ENCODE assay signal across 24 mouse cellular contexts in genomic region chr3:59150624-59151023, GRCm38 (mm10). TPM values are rescaled to one million over a fixed set of nuclear protein-coding genes. Genes with fewer than 3 reads are reported as not detected.
DNase-seq lines count a peak whose midpoint lies in the region; ATAC-seq and TF ChIP-seq lines count a peak whose summit lies in the region.
"Had no signal": no experiment of that assay in that cellular context is flagged by ENCODE, and none has a peak within 500 bp of the region (broad histone marks: within the 10 kb centered on the region; RNA-seq: fewer than 3 reads in every experiment).

No protein-coding gene starts in this region.

- no peak overlapping the region for H3K9ac ChIP-seq in liver, adult 2 months (ENCODE audit: low read depth, low read length)
- no peak overlapping the region for H3K9ac ChIP-seq in liver, postnatal 0 days (replicated peaks)
- H3K9ac ChIP-seq in liver, embryonic 11.5 days (ENCODE audit: low read depth, low read length) = no peak overlapping the region

- TF ChIP-seq POLR2A in liver, adult 2 months (IDR thresholded peaks at IDR 0.05; ENCODE audit: extremely low read depth, insufficient read depth, low read length) = no peak

- no peak overlapping the region for H3K4me2 ChIP-seq in liver, postnatal 0 days (ENCODE audit: low read depth, low read length)
- H3K4me2 ChIP-seq in liver, embryonic 11.5 days = no peak overlapping the region

- peak; percentile 60 for DNase-seq in liver, adult 2 months (ENCODE audit: extremely low read depth, low read depth, low spot score)
- no peak for DNase-seq in liver
- DNase-seq in liver, postnatal 0 days = no peak
- no peak for DNase-seq in liver, embryonic 11.5 days (ENCODE audit: low spot score)
- DNase-seq: adrenal gland, adult 2 months; adrenal gland, adult 8-10 months; adrenal gland, postnatal 10 days; adrenal gland, postnatal 14 days; adrenal gland, postnatal 25 days; adrenal gland, postnatal 36 days; B cell, adult 2 months; cerebellum, adult 11 months; cerebellum, adult 11-12 months; cerebellum, adult 18-20 months had no signal

- H3K36me3 ChIP-seq in liver, adult 2 months (ENCODE audit: control insufficient read depth, insufficient read depth, low read length) = no peaks in the 10 kb centered on the region
- no peaks in the 10 kb centered on the region for H3K36me3 ChIP-seq in liver, postnatal 0 days (replicated peaks; ENCODE audit: insufficient read depth, low read length)
- no peaks in the 10 kb centered on the region for H3K36me3 ChIP-seq in liver, embryonic 11.5 days (ENCODE audit: control insufficient read depth, insufficient read depth, low read length)
- H3K36me3 ChIP-seq: G1E had no signal

- H3K79me2 ChIP-seq in liver, adult 2 months (ENCODE audit: control insufficient read depth, insufficient read depth, low read length) = no peaks in the 10 kb centered on the region

- ATAC-seq in liver, postnatal 0 days = peak; percentile 70; the same call in 1 of the 2 replicates
- no peak for ATAC-seq in liver, embryonic 11.5 days (replicated peaks; ENCODE audit: low FRiP score)
- ATAC-seq: activated CD4-positive, CD25-positive, alpha-beta regulatory T cell, adult 4 months; CD4-positive, CD25-positive, alpha-beta regulatory T cell, adult 4 months; Patski had no signal

- H3K4me3 ChIP-seq in liver, adult 2 months (ENCODE audit: insufficient read depth, low read depth, low read length) = no peak overlapping the region
- no peak overlapping the region for H3K4me3 ChIP-seq in liver, postnatal 0 days (ENCODE audit: low read depth, low read length)
- no peak overlapping the region for H3K4me3 ChIP-seq in liver, embryonic 11.5 days (ENCODE audit: low read depth, low read length)

- no peaks in the 10 kb centered on the region for H3K27me3 ChIP-seq in liver, adult 2 months (ENCODE audit: control insufficient read depth, insufficient read depth, low read length)
- H3K27me3 ChIP-seq in liver, postnatal 0 days (ENCODE audit: insufficient read depth, low read length) = no peaks in the 10 kb centered on the region
- no peaks in the 10 kb centered on the region for H3K27me3 ChIP-seq in liver, embryonic 11.5 days (replicated peaks; ENCODE audit: control insufficient read depth, insufficient read depth, low read length)
- H3K27me3 ChIP-seq: CH12.LX, Patski had no signal

- H3K27ac ChIP-seq in liver, adult 2 months (replicated peaks; ENCODE audit: insufficient read depth, low read depth, low read length) = no peak overlapping the region
- H3K27ac ChIP-seq in liver, postnatal 0 days (ENCODE audit: low read depth) = no peak overlapping the region
- H3K27ac ChIP-seq in liver, embryonic 11.5 days (ENCODE audit: low read depth, low read length) = no peak overlapping the region

- TF ChIP-seq EP300 in liver, postnatal 0 days (IDR thresholded peaks at IDR 0.05; ENCODE audit: low read depth) = no peak

- 39% methylated on average over 2 of the region's 2 CpGs for WGBS in liver, adult 2 months
- 74% methylated on average over 2 of the region's 2 CpGs for WGBS in liver, postnatal 0 days (ENCODE audit: insufficient replicate concordance)
- 91% methylated on average over 2 of the region's 2 CpGs for WGBS in liver, embryonic 11.5 days

- H3K4me1 ChIP-seq in liver, adult 2 months (ENCODE audit: control insufficient read depth, insufficient read depth, low read length) = no peaks in the 10 kb centered on the region
- H3K4me1 ChIP-seq in liver, postnatal 0 days (ENCODE audit: insufficient read depth) = peaks cover 5% of the 10 kb centered on the region; the same call in 1 of the 2 replicates
- no peaks in the 10 kb centered on the region; the same call in 1 of the 2 replicates for H3K4me1 ChIP-seq in liver, embryonic 11.5 days (replicated peaks; ENCODE audit: control insufficient read depth, insufficient read depth, low read length)

- H3K9me3 ChIP-seq in liver, postnatal 0 days (ENCODE audit: low read length) = no peaks in the 10 kb centered on the region
- H3K9me3 ChIP-seq in liver, embryonic 11.5 days (ENCODE audit: control insufficient read depth, low read length) = no peaks in the 10 kb centered on the region
- H3K9me3 ChIP-seq: G1E had no signal

- TF ChIP-seq CTCF in liver, adult 2 months (IDR thresholded peaks at IDR 0.05; ENCODE audit: low read depth, low read length) = no peak
- TF ChIP-seq CTCF in liver, postnatal 0 days (IDR thresholded peaks at IDR 0.05; ENCODE audit: low read depth) = no peak

RNA-seq across cellular contexts. Expression of gene P2ry14, which starts 2.8 kb away (rescaled TPM):
- total RNA-seq in liver, adult 2 months (2014; rRNA removed) = 2.1 and 2.3 TPM in 2 replicates
- polyA plus RNA-seq in liver, adult 2 months (2012; rRNA removed) = 0.77 and 1.2 TPM in 2 replicates
- 7.3 and 9.4 TPM in 2 replicates for polyA plus RNA-seq in liver, postnatal 0 days (2015; fragmentation: Nextera tagmentation; extraction: Ambion mirVana)
- polyA plus RNA-seq in liver, embryonic 11.5 days (2014; fragmentation: Nextera tagmentation; extraction: Ambion mirVana) = 2.8 and 3.6 TPM in 2 replicates
- polyA plus RNA-seq: C2C12, G1E had no signal

RNA-seq across cellular contexts. Expression of gene Gpr87, which starts 44.3 kb away (rescaled TPM):
- not detected in 2 replicates for total RNA-seq in liver, adult 2 months (2014; rRNA removed)
- polyA plus RNA-seq in liver, adult 2 months (2012; rRNA removed) = not detected in 2 replicates
- not detected in 2 replicates for polyA plus RNA-seq in liver, postnatal 0 days (2015; fragmentation: Nextera tagmentation; extraction: Ambion mirVana)
- not detected in 2 replicates for polyA plus RNA-seq in liver, embryonic 11.5 days (2014; fragmentation: Nextera tagmentation; extraction: Ambion mirVana)
- total RNA-seq: adrenal gland, adult 18-20 months; adrenal gland, adult 2 months; adrenal gland, adult 8-10 months; adrenal gland, postnatal 10 days; adrenal gland, postnatal 14 days; adrenal gland, postnatal 25 days; adrenal gland, postnatal 36 days; adrenal gland, postnatal 4 days; CH12.LX; MEL had no signal
- polyA plus RNA-seq: activated CD4-positive, CD25-positive, alpha-beta regulatory T cell, adult 4 months; adrenal gland, adult 2 months; C2C12; CD4-positive, CD25-positive, alpha-beta regulatory T cell, adult 4 months; G1E; Patski had no signal

RNA-seq across cellular contexts. Expression of gene Gpr171, which starts 49.0 kb away (rescaled TPM):
- 0.28 and 0.40 TPM in 2 replicates for total RNA-seq in liver, adult 2 months (2014; rRNA removed)
- polyA plus RNA-seq in liver, adult 2 months (2012; rRNA removed) = 0.09 TPM in 1 of 2 replicates, not detected in the other
- polyA plus RNA-seq in liver, postnatal 0 days (2015; fragmentation: Nextera tagmentation; extraction: Ambion mirVana) = 2.0 and 2.1 TPM in 2 replicates
- 2.3 and 2.8 TPM in 2 replicates for polyA plus RNA-seq in liver, embryonic 11.5 days (2014; fragmentation: Nextera tagmentation; extraction: Ambion mirVana)
- total RNA-seq: adrenal gland, adult 2 months; MEL had no signal
- polyA plus RNA-seq: adrenal gland, adult 2 months; brain, embryonic 14.5 days; C2C12; G1E; Patski had no signal
